Mouse (Mus musculus): ENCODE data around the gene Gdpd5. TPM values are rescaled to one million over a fixed set of nuclear protein-coding genes. Genes with fewer than 3 reads are reported as not detected.
A peak's percentile ranks its signal among the peaks of the same experiment; 100 is the strongest.

Gene Gdpd5
- 10 to 100 TPM; 19.7 to 30.7 (median 24.3) TPM for total RNA-seq (2022)

DNA sequence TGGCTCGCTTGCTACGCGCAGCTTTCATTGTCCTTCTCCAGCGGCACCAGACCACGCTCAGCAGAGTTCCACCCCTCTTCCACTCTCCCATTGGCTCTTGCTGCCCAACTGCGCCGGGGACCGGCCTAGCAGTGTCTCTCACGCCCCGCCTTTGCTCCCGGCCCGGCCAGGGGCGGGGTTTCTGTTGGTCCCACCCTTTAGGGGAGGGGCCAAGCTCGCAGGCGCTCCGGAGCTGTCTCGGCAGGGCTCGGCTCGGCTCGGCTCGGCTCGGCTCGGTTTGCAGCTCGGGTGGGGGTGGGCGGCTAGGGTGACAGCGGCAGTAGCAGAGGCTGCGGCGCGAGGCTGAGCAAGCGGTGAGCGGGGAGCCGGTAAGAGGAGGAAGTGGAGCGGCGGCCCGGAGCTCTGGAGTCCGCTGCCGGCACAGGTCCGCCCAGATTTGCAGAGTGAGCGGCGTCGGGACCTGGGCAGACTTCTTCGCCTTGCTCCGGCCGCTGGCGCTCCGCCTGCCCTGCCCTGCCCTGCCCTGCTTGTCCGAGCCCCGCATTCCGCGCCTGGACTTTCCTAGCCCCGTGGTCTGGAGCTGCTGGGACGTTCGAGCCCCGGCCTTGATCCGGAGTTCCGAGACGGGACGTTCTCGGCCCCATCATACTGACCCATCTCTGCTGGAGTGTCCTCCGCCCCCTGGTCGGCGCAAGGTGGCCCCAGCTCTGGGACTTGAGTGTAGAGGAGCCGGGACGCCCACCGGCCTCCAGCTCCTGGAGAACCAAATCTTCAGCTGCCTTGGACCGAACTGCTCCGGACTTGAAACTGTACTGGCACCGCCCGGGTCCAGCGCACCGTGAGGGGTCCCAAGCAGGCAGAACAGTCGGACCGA, at the start of gene Gdpd5:
TSS of gene Gdpd5 (plus strand) at position 201 of the 874 bp plus-strand sequence.
- peak; percentile 99 for DNase-seq (ENCODE audit: low spot score)

DNA sequence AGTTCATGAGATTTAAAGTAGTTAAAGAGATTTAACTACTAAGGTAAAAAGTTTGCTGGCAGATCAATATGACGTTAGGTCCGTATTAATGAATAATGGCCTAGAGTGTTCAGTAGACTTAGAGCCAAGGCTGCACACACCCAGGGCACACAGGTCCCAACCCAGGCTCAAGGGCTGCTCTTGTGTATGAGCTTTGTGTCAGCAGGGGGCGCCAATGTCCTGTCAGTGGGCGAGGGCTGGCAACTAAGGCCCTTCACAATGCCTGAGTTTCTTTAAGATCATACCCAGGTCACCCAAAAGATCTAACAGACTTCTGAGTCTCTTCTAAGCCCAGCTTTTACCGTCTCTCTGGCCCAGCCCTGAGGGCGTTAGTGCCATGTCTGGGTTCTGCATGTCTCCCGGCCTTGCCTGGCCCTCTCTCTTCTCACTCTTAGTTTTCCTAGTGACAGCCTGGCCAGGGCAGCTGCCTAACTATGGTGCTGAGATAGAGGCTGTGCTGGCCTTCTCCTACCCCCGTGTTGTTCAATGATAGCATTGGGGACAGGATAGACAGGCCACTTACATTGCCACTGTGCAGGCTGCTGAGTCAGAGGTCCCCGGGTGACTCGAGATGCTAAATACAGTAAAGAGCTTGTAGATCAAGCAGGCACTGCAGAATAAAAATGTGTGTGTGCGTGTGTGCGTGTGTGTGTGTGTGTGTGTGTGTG, 48.3 kb upstream of the Gdpd5 start:
- peak; percentile 88 for DNase-seq (ENCODE audit: low spot score)

DNA sequence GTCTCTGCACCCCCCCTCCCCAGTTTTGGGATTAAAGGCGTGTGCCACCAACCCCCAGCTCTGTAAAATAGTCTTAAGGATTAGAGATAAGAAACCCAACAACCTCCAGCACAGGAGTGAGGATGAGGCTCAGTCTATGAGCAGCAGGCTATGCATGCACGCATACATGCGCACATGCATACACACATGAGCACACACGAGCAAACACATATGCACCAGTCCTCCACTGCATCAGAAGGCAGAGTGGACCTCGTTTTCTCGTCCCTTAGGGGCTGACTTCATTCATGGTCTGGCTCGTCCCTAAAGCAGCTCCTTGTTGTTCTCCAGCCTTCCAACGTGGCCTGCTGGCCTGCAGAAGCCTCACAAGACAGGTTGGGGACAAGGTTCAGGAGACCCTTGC, 40.5 kb upstream of the Gdpd5 start:
- DNase-seq (ENCODE audit: low spot score): no peak

DNA sequence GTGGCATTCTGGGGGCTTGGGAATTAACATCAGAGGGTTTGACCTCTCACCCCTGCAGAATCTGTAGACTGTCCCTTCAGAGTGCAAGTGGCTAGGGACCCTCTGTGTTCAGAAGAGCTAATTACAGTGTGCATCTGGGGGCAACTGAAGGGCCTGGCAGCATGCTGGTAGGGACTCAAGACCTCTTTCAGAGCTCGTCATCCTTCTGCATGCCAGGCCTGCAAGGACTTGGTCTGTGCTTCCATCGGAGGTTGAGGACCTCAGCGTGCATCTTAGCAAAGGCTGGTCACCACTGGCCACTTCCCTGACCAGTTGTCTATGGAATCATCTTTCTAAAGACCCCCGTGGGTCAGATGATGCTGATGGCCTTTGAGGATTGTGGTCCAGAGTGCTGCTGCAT, 37.6 kb upstream of the Gdpd5 start:
- no peak for DNase-seq (ENCODE audit: low spot score)

DNA sequence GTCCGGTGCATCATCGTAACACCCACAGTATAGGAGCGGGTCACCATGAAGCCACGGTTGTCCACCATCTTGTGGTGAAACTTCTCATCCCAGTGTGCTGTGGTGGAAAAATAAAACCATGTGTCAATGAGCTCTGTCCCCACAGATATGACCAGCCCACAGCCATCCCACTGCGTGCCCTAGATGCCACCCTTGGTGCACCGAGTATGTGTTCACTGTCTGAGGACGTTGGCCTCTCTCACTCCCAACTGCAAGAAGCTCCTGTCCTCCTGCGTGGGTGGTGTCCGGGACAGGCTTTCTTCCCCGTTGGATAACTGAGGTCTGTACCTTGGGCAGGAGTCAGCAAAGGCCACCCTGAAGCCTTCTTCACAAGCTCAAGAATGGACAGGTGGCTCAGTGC, 33.9 kb upstream of the Gdpd5 start:
- DNase-seq (ENCODE audit: low spot score): no peak

DNA sequence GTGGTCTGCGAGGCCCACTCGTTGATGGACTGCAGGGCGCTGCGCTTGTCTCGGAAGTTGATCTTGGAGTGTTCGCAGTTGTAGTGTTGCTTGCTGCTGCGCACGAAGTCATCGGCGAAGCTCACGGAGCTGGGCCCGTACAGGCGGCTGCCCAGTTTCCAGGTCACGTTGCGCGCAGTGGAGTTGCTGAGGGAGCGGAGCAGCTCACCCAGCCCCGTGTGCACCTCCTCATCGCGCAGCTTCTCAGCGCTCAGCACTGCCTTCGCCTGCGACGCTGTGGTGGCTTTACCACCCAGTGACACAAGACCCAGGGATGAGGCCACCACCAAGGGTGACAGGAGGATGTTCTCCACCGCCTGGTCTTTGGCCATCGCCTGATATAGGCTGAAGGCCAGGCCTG, 32.3 kb upstream of the Gdpd5 start:
- DNase-seq (ENCODE audit: low spot score): no peak

DNA sequence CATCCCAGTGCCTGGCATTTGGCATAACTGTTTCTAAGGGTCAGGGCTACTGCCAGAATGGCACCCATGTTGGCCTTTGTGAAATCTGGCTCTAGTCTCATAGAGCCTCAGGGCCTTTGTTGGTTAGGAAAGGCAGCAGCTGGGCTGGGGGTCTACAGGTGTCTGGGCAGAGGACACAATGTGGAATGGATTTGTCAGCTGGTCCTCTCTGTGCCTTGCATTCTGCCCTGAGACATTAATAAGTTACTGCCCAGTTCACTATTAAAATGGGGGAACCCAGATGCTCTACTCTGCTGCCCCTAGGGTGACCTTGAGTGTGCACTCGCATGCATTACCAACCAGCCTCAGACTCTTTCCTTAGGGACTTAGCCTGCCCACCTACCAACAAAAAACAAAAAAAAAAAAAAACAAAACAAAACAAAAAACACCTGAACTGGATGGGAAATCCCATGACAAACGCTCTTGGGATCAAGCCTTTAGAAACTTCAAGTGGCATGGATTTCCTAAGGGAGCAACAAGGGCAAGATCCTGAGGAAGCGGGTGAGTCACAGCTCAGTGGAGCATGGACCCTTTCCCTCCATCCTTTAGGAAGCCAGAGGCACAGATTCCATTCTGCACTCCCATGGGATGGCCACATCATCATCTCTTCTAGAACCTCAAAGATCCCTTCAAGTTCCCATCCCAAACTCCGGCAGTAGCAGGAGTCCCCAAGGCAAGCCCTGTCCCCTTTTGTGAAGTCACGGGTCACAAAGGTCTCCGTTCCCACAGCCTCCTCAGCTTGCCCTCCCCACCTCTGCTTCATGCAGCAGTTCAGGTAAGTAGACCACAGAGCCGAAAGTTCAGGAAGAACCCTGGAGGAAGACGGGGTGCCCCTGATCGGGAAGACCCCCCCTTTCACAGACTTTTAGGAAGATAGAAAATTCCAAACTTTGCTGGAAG, 31.2 kb upstream of the Gdpd5 start:
- DNase-seq (ENCODE audit: low spot score): no peak

DNA sequence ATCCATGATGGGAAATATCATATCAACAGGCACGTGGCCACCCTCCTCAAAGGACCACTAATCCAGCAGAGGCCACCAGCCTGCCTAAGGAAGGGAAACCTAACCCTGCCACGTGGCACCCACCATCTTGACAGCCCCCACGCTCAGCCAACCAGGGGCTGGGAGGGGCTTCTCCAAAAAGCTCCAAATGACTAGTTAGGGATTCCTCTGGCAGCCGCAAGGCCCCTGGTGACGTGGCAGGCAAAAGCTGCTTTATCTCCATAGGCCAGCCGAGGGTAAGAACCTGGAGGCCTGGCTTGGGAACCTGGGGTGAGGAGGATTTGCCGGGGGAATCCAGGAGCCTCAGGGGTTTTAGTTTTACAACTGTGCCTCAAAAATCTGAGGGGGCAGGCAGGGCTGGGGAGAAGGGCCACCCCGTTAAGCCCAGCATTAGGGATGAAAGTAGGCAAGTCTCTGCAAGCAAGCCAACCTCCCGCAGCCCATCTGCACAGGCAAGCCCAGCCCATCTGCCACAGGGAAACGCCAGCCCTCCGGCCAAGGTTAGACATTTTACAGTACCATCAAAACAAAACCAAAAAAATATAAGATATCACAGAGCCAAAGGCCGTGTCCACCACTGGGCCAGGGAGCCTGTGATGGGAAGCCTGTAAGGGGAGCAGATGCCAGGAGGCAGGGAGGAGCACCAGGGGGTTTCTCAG, 30.0 kb upstream of the Gdpd5 start:
- DNase-seq (ENCODE audit: low spot score): peak; percentile 33

DNA sequence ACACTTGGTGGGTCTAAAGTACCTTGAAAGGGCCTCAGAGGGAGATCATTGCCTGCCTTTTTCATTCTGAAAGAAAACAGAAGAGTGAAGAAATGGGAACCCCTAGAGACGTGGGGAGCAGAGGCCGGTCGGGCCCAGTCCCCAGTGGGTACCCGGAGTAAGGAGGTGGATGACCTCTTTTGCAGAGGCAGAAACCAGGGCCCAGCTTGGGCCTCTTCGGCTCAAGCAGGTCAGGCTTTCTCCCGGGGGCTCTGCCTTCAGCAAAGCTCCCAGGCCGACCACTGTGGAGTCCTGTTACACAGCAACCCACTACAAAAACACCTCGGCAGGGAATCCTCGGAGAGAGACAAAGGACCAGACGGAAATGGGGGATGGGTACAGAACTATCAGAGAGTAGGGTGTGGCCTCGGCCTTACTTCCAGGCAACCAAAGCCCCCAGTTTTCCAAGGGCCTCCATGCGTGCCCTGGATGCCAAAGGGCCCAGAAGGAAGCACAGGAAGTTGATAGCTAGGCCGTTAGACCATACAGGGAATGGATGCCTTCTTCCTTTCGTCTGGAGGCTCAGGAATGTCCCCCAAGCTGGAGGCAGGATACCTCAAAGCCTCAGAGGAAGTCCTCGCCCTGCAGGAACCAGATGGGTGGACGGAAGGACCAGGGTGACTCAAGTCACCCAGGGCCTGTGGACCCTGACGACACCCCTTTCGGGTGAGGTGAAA, 29.3 kb upstream of the Gdpd5 start:
- peak; percentile 56 for DNase-seq (ENCODE audit: low spot score)

DNA sequence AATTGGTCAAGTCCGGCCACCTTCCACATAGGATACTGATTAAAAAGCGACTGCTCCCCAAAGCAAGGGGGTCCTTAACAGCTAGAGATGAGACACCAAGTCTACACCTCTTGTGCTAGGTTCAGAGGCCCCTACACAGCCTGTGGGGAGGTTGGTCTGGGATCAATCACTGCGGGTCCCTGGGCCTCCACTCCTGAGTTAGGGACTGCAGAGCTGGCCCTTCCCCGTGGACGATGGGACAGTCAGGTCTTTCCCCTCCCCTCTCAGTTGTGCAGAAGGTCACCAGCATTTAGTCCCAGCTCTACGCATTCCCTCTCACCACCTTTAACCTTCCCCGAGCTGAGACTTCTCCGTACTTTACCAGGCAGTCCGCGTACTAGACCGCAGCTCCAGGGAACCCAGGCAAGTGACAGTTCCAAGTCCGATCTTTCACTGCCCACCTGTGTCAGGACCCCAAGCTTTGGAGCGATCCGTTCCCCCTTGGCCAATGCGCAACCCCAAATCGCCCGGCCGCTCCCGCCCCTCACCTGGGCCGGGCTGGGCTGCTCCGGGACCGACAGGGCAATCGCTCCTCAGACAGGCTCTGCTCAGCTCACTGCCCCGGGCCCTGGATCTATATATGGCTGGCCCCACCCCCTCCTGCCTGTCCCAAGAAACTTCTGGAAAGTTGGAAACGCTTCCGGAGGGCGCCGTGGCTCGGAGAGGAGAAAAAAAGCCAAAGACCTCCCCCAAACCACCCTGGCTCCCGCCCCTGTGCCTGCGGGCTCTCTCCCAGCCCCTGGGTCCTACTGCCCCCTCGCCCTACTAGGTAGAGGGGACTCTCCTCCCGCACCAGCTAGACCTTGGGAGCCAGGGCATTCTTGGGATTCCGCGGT, 28.5 kb upstream of the Gdpd5 start, which contains the start of gene Serpinh1:
TSS of gene Serpinh1 (minus strand) at position 714 of the 875 bp plus-strand sequence.
- DNase-seq (ENCODE audit: low spot score): peak; percentile 96

DNA sequence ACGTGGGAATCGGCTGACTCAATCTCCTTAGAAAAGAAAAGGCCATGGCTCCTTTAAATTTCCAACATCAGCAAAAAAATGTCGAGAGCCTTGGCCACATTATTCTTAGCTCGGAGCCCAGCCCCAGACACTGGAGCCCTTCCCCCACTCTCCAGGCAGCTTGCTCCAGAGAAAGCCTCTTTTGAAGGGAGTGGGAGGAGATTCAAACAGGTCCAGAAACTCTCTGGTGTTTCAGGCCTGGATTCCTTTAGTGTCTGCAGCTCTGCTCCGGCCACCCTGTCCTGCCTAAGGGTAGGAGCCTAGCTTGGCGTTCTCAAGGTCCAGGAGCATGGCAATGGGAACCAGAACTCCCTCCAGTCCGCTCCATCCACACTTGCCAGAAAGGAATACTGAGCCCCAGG, 25.5 kb upstream of the Gdpd5 start:
- DNase-seq (ENCODE audit: low spot score): peak; percentile 86

DNA sequence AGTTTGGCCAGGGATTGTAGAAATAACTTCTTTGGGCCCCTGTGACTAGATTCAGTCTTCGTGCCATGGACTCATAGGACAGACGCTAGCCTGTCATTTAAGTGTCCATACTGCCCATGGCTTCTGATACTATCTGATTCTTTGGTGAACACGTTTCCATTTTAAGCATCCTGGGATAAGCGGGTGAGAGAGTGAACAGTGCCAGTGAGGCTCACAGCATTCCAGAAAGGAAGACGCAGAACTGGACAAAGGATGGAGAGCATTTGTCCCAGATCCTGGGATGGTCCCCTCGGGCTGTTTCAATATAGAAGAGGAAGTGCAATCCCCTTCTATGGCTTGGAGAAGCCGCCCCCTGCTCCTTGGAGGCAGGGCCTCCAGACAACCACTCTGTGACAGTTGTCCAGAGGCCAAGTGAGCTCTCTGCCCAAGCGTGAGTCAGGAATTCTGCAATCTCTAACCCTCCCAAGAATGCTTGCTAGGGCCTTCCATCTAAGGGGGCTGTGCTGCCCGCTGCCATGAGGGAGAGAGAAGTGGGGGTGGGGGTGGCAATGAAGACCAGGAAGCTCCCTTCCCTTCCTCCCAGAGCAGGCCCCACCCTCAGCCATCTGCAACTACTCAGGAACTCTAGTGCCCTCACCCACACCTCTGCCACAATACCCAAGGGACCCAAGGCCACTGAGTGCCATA, 24.8 kb upstream of the Gdpd5 start:
- DNase-seq (ENCODE audit: low spot score): peak; percentile 74

DNA sequence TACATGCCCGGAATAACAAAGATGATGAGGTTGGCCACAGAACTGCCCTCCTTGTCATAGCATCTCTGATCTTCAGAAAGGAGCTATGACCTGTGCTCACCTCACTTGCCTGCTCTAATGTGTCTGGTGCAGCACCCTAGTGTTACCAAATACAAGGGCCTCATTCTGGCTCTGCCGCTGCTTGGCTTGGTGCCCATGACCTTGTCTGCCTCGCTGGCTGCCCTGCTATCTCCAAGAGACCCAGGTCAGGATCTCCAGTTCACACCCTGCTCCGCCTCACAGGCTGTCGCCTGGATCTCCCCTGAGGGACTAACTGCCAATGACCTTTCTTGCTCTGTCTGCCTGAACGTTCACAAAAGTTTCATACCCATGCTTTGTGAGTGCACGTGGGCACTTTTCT, 24.0 kb upstream of the Gdpd5 start:
- DNase-seq (ENCODE audit: low spot score): no peak

DNA sequence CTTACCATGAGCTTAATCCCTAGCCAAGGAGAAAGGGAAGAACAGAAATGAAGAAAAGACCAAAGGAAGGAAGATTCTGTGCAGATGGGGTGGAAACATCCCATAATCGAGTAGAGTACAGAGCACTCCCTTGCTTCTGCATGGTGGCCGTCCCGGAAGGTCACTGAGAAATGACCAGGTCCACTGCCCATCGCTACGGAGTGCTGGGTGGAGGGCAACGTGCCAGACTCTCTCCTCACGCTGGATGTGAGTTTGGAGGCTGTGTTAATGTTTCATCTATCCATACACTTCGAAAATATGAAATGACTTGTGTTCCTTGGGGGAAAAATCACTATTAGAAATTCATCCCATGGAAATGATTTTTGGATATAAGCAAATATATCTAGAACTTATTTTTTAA, 22.8 kb upstream of the Gdpd5 start:
- no peak for DNase-seq (ENCODE audit: low spot score)

DNA sequence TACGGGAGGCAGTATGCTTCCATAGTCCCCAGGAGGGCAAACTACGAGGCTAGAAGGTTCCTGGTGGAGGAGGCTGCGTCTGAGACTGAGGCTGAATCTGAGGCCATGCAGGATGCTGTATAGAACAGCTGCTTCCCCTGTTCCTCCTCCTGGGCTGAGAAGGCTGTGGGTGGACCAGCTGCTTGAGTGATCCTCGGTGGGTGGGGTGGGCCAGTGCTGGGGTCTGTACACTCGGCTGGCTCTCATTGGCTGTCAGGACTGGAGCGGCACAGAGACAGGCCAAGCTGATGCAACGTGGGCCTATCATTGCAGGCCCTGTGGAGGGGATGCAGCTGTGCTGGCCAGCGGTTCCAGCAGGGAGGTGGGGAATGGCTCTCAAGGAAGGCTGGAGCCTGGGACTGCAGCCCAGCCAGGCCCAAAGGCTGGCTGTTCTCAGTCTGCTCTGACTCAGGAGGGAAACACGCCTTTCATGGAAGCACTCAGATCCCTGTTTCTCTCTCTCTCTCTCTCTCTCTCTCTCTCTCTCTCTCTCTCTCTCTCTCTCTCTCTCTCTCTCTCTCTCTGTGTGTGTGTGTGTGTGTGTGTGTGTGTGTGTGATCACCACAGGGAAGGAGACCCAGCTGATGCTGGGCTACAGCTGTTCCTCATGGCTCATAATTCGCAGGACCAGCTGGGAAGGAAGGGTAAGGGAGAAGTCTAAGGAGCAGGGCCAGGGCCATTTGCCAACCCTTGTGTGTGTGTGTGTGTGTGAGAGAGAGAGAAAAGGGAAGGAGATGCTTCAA, 21.0 kb upstream of the Gdpd5 start:
- DNase-seq (ENCODE audit: low spot score): peak; percentile 91

DNA sequence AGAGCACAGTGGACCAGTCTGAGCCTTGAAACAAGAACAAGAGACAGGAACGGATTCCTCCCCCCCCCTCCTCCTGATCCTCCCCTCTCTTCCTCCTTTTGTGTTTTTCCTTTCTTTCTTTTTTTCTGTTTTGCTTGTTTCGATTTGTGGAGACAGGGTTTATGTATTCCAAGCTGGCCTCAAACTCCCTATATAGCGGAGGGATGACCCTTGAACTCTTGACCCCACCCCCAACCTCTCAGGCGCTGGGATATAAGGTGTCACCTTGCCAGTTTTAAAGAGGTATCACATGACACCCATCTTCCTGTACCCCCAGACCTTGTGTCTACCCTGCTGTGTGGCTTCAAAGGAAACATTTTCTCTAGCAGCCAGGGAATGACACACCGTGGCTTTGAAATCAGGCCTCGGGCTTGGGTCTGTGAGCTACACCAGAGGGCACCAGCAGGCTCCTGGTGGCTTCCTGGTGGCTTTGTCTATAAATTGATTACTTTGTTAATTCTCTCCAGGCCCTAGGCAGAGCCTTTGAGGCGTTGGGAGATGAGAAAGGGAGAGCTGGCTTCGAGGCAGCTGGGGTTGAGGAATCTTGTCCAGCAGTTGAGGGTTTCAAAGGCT, 20.3 kb upstream of the Gdpd5 start:
- no peak for DNase-seq (ENCODE audit: low spot score)

DNA sequence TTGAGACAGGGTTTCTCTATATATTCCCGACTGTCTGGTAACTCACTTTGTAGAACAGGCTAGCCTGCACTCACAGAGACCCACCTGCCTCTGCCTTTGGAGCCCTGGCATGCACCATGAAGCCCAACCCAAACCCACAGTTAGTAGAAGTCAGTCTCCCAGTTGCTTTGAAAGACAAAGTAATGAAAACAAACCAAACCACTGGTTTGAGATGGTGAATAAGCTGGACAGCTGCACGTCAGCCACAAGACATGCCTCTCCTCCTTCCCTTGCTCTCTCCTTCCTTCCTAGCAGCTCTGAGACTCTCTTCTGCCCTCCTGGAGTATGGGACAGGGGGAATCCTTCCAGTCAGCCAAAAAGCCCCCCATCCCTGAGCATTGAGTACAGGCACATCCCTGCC, 19.1 kb upstream of the Gdpd5 start:
- DNase-seq (ENCODE audit: low spot score): no peak

DNA sequence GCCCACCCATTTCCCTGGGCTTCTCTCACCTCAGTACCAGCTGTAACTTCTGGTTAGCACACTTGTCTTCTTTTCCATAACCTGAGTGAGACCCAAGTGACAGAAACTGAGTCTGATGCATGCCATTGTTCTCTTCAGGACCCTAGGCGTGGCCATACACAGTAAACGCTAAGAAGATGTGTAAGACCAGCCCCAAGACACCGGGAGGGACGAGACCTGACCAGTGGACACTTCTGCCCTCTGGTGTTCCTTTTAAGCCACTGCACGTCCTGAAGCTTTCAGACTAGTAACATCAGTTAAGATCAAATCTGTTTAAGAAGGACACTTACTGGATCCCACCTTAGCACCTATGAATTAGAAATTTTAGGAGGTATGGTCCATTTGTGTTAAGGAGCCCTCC, 16.1 kb upstream of the Gdpd5 start:
- peak; percentile 82 for DNase-seq (ENCODE audit: low spot score)

Measured in heart, adult 8-10 months (tissue).